Mouse (Mus musculus): Measurements from ENCODE around the gene Pptc7.

GRCm38 (mm10) chr5:122295113-122295935 lies 11.2 kb downstream of the Pptc7 start:
- TF ChIP-seq POLR2A (IDR thresholded peaks at IDR 0.05; ENCODE audit: low read depth, low read length) (no peak), CTCF (IDR thresholded peaks at IDR 0.05; ENCODE audit: extremely low read depth, insufficient read length, insufficient replicate concordance, low read depth, low read length) (no peak)

Measured in small intestine, adult 2 months (tissue).